Mouse (Mus musculus): ENCODE measurements around the gene 6030445D17Rik.

GRCm38 (mm10) chr4:136461206-136461605 is 844 bp upstream of the 6030445D17Rik start:
- TF ChIP-seq CTCF (IDR thresholded peaks at IDR 0.05; ENCODE audit: extremely low read depth, insufficient read length, insufficient replicate concordance, low read depth, low read length) (no peak), POLR2A (IDR thresholded peaks at IDR 0.05; ENCODE audit: low read depth, low read length) (no peak)

Measured in small intestine, adult 2 months (tissue).